Mouse (Mus musculus): ENCODE results near the gene Lmntd1. TPM values are rescaled to one million over a fixed set of nuclear protein-coding genes. Genes with fewer than 3 reads are reported as not detected.
A peak's percentile ranks its signal among the peaks of the same experiment; 100 is the strongest.

Gene Lmntd1
- total RNA-seq, 2 experiments from 2014 or later, result 2.0 to 2.3 TPM

DNA sequence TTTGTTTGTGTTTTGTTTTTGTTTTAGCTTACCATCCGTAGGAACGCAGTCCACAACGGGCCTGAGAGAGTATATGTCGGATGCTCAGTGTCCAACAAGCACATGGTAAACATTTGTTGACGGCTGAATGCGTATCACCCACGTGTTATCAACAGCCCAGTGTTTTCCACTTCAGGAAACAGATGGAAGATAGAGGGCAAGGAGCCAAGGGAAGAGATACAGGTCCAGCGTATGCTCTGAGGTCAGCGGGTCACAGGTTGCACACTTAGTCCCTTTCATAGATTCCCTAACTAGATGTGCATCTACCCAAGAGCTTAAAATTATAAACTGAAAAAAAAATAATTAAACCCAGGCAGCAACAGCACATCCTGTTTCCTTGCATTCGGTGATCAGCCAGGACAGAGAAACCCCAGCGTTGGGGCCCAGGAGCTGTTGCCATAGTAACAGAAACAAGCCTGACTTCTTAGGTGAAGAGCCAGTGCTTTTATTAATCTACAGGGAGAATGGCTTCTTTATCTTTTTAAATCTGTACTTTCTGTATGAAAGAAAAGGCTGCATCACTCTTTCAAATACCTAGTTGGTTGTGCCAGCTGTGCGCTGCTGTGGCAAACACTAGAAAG lies 128.0 kb downstream of the Lmntd1 start:
- H3K27ac ChIP-seq, result peak overlapping the region; percentile 36; the same call in 1 of the 2 replicates
- DNase-seq (ENCODE audit: low spot score in 2 of 2), result no peak
- no peak overlapping the region for H3K4me3 ChIP-seq
- no peak for TF ChIP-seq CTCF (conservative IDR thresholded peaks at IDR 0.05)

DNA sequence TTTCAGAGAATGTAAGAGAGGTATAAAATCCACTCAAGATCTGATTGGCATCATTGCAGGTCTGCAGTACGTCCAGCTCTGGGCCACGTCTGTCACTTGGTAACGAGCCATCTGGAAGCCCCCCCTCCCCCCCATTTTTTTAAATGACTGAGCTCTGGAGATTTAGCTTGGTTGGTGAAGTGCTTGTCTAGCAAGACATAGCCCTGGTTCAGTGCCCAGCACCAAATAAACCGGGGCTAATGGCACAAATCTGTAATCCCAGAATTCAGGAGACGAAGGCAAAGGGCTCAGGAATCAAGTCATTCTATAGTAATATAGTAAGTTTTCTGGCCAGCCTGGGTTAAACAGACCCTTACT lies 130.8 kb downstream of the Lmntd1 start:
- TF ChIP-seq CTCF (conservative IDR thresholded peaks at IDR 0.05), result no peak

DNA sequence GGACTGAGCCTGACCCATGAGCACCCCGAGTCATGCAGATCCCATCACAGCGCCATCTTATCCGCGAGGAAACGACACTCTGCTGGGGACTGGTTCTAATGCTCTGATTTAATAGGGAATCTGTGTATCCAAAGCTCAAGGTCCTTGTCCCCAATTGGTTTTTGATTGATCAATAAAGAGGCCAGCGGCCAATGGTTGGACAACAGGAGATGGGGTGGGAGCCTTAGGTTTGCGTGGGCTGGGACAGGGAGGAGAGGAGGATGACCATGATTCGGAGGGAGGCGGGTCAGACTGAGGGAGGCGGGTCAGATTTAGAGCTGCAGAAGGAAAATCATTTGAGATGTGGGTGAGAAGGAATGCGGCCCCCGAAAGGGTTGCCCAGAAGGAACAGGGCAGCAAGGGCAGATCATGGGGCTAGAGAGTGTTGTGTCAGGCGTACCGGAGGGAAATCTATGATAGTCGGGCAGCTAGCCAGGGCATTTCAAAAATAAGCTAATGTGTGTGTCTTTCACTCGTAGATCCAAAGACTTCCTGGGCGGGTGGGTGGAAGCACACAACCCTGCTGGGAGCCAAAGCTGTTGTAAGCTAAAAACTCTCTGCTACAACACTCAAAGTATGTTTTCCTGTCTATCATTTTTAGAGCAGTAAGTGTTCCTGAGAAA lies 131.3 kb downstream of the Lmntd1 start:
- Histone ChIP-seq H3K4me3 (no peak overlapping the region), H3K27ac (no peak overlapping the region)
- TF ChIP-seq CTCF (conservative IDR thresholded peaks at IDR 0.05), result no peak
- DNase-seq (ENCODE audit: low spot score in 2 of 2), result peak; percentile 22 to 35

More for the DNA sequence above, 130.8 kb downstream of the Lmntd1 start:
- Histone ChIP-seq H3K4me3 (no peak overlapping the region), H3K27ac (no peak overlapping the region)
- DNase-seq (ENCODE audit: low spot score in 2 of 2), result no peak

DNA sequence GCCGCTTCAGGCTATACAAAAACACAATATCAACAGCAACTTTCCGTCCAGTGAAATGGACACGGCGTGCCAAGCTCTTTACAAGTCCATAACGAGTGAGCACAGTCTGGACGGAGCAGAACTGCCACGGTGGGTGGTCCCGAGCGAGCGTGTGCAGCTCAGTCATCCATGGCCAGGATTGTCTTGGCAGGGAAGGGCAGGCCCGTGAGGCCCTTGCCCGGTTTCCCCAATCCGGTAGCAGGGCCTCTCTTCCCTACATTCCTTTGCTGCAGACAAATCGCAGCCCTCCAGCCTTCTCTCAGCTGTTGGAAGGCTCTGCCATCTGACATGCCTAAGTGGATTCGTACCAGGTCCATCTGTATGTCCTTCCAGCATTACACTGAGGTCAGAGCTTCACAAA lies 132.2 kb downstream of the Lmntd1 start:
- Histone ChIP-seq H3K27ac (no peak overlapping the region), H3K4me3 (no peak overlapping the region)
- no peak for TF ChIP-seq CTCF (conservative IDR thresholded peaks at IDR 0.05)
- DNase-seq (ENCODE audit: low spot score in 2 of 2), result no peak

DNA sequence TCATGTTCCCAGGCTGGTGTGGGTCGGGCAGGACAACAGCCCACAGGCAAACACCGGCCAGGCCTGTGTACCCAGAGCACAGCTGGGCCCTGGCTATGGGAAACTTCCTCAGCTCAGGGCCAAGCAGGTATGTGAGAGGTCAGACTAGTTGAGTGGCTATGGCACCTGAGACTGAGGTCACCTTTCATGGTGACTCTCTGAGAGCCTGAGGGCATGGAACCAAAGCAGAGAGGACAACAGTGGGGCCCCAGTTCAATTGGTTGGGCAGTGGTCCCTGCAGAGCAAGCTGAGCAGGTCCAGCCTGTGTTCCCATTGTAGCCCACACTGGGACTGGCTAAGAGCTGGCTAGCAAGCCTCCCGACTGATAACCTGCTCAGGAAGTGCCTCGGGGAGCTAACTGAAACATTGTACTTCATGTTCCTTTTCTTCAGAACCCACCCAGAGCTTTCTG lies 135.3 kb downstream of the Lmntd1 start:
- no peak overlapping the region for H3K4me3 ChIP-seq
- TF ChIP-seq CTCF (conservative IDR thresholded peaks at IDR 0.05), result no peak
- H3K27ac ChIP-seq, result no peak overlapping the region
- no peak for DNase-seq (ENCODE audit: low spot score in 2 of 2)

DNA sequence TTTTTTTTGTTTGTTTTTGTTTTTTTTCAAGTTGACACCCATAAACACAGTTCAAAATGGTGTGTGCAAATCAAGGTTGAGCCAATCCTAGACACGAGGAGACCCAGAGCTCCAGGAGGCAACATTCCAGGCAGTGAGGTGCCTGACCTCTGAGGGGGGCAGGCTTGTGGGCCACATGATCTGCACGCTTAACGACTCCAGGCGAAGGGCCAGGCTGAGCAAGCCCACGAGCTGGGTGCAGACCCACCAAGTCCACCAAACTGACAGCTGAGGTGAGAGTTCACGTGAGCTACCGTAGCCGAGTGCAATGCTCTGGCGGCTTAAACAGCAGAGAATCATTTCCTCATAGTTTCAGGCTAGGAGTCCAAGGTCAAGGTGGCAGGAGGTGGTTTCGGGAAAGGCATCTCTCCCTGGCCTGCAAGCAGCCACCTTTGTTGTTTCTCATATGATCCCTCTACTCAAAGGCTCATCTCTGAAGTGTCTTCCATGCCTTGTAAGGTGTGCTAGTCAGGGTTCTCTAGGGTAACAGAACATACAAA lies 136.7 kb downstream of the Lmntd1 start:
- Histone ChIP-seq H3K27ac (no peak overlapping the region), H3K4me3 (no peak overlapping the region)
- no peak for TF ChIP-seq CTCF (conservative IDR thresholded peaks at IDR 0.05)
- DNase-seq (ENCODE audit: low spot score in 2 of 2), result no peak

DNA sequence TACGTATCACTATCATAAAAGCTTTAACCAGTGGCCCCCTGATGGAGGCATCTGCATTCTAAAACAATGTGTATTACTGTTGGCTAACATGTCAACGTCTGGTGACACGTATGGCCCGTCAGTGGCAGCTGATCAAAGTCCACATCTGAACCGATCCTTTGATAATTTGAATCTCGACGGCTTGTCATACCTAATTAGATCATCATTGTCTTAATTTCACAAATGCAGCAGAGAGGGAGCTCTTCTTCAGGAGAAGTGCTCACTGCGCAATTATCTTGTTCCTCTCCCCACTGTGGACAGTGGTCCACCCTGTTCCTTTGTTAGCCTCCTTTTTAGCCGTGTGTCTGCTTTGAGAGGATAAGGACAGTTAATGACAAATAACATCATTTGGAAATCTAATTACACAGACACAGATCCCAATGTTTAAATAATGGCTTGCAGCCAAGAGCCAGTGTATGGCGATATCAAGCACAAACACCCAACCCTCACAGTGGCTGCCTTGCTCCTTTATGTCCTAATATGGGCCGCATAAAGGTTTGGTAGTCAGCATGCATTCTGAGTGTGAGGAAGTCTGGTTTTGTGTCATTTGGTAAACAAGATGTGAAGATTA lies 142.4 kb downstream of the Lmntd1 start:
- H3K4me3 ChIP-seq, result no peak overlapping the region
- no peak for TF ChIP-seq CTCF (conservative IDR thresholded peaks at IDR 0.05)
- no peak for DNase-seq (ENCODE audit: low spot score in 2 of 2)
- no peak overlapping the region for H3K27ac ChIP-seq

DNA sequence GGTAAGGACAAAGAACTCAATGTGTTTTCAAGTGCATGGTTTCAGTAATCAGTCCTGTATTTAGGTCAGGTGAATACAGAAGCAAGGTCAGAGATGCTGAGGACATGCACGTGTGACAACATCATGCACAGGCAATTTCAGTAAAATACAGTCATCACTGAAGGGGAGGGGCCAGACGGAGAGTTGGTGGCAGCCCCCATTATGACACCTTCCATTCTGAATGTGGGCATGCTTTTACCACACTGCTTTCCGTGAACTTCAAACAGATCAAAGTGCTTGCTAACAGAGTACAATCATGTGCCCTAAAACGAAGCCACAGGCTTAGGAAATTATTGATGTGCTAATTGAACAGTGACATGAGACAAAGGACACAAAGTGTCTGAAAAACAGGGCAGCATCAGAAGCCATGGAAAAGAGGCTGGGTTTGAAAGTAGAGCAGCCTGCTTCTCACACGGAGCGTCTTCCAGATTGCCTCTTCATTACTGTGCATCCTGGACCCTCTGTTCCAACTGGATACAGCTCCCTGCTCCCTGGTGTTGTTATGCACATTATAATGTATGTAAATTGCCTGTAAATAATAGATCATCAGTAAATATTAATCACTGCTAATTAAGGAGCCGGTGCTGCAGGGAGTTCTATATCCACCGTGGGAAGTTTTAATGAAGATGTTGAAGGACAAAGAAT lies 144.7 kb downstream of the Lmntd1 start:
- H3K4me3 ChIP-seq, result no peak overlapping the region
- no peak for TF ChIP-seq CTCF (conservative IDR thresholded peaks at IDR 0.05)
- DNase-seq (ENCODE audit: low spot score in 2 of 2), result no peak
- no peak overlapping the region for H3K27ac ChIP-seq

DNA sequence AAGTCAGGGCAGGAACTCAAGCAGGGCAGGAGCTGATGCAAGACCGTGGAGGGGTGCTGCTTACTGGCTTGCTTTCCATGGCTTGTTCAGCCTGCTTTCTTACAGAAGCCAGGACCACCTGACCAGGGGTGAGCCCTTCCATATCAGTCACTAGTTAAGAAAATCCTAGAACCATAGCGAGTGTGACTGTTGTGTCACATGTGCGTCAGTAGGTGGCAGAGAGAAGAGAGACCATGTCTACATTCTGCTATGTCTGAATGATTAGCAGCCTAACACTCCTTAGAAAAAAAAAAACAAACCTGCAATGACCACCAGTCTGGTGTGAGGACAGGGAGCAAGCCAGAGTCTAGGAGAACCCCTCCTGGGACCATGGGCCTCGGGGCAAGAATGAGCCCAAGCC lies 150.1 kb downstream of the Lmntd1 start:
- Histone ChIP-seq H3K27ac (no peak overlapping the region), H3K4me3 (no peak overlapping the region)
- DNase-seq (ENCODE audit: low spot score in 2 of 2), result no peak
- peak; percentile 68 for TF ChIP-seq CTCF (conservative IDR thresholded peaks at IDR 0.05)

DNA sequence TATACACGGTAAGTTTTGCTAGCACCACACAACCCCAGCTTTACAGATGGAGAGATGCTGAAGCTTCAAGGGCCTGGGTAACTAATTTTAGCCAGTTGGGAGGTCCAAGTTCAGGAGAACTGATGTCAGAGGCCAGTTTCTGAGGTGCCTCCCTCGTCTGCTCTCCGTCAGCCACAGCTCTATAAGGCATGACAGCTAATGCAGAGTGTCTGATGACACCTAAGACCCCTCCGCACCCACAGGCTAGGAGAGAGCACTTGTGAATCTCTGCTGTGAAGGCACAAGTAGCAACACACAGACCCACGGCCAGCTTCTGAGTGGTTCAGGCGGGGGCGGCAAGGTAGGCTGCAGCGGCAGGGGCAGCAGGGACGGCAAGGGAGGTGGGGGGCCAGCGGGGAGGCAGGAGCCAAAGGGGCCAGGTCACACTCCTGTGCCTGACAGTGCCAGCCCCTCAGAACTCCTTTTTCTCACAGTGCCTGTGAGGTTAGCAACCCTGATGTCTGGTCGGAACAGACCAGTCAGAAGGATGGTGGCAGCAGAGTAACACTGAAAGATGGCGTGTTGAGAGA lies 151.4 kb downstream of the Lmntd1 start:
- peak; percentile 23 for TF ChIP-seq CTCF (conservative IDR thresholded peaks at IDR 0.05)
- no peak for DNase-seq (ENCODE audit: low spot score in 2 of 2)
- Histone ChIP-seq H3K4me3 (no peak overlapping the region), H3K27ac (no peak overlapping the region)

DNA sequence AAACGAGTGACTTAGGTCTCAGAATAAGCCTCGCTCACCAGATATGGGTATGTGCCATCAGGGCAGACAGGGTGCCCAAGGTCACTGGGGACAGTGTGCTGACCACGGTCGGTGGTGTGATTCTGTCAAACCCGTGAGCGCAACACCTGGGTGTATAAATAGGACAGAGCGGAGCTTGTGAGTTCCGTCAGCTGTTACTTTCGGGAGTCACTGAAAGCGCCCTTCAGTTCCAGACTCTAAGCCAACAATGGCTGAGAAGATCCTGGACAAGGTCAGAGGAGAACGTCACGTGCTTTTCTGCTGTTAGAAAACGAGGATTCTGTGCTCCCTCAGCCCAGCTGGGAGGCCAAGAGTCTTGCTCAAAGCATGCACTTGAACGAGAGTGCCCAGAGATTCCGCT lies 157.1 kb downstream of the Lmntd1 start:
- Histone ChIP-seq H3K4me3 (no peak overlapping the region), H3K27ac (no peak overlapping the region)
- no peak for TF ChIP-seq CTCF (conservative IDR thresholded peaks at IDR 0.05)
- DNase-seq (ENCODE audit: low spot score in 2 of 2), result no peak

DNA sequence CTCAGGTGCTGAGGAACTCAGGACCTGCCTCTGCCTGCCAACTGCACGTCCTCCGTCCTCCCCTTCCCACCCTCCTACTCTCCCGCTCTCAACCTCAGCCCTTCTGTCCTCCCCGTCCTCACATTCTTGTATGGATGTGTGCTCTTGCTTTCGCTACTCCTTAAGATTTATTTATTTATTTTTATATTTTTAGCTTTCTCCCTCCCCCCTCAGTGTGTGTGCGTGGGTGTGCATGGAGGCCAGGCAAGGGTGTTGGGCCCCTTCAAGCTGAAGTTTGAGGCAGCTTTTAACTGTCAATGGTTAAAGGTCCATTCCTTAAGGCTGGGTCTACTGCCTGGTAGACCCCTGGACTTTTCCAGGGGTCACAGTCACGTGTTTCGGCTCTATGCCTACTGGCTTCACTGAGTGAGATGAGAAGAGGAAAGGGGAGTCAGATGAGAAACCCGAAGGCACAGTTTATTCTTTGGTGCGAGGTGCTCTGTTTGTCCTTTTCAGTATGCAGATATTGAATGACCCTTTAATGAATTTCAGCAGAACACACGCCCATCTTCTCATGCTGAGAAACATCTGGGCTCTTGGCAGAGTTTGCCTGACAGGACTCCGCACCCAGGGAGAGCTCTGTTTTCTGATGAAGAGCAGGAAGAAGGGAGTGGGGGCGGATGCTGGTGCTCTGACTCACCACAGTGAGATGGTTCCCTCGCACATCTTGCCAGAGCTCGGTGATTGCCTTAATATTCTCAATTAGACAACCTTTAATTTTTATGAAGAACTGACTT lies 163.3 kb downstream of the Lmntd1 start:
- Histone ChIP-seq H3K4me3 (no peak overlapping the region), H3K27ac (no peak overlapping the region)
- no peak for TF ChIP-seq CTCF (conservative IDR thresholded peaks at IDR 0.05)
- peak; percentile 23 to 59 for DNase-seq (ENCODE audit: low spot score in 2 of 2)

Measured in layer of hippocampus, adult 2 months (tissue).